Mouse (Mus musculus) liver, embryonic 14.5 days (tissue): ENCODE results near the gene Txlng. TPM values are rescaled to one million over a fixed set of nuclear protein-coding genes. Genes with fewer than 3 reads are reported as not detected.

Experiments
- ATAC-seq: fragments of 200-750 bp; cut with Nextera tagmentation; 2 replicates; pipeline ENCODE4 v1.8.0; 2017; ENCODE audit warnings: moderate number of reproducible peaks, mild to moderate bottlenecking, moderate library complexity; ENCODE audit not compliant: insufficient read depth
- DNase-seq, 3 experiments: peaks; one replicate each; pipeline ENCODE4 v3.0.0-alpha.2; 2012 to 2013; ENCODE audit warnings: low read depth in 3 of 3, low spot score in 3 of 3
- H3K27ac ChIP-seq: fragments of 300-500 bp; sonication (generic); 2 replicates; pipeline ENCODE4 v1.5.1; 2014; ENCODE audit warnings: moderate library complexity, mild to moderate bottlenecking, control low read depth, inconsistent platforms
- H3K27me3 ChIP-seq: fragments of 300-500 bp; sonication (generic); 2 replicates; pipeline ENCODE4 v1.6.1; 2014; ENCODE audit warnings: mild to moderate bottlenecking, low read length, moderate library complexity; ENCODE audit not compliant: control insufficient read depth, insufficient read depth
- H3K36me3 ChIP-seq: fragments of 300-500 bp; sonication (generic); replicated peaks from 2 replicates; pipeline ENCODE4 v1.6.1; 2014; ENCODE audit warnings: low read depth; ENCODE audit not compliant: control insufficient read depth, insufficient read depth
- H3K4me1 ChIP-seq, 2 experiments: fragments of 200-500 bp in 1 of 2; fragments of 300-500 bp in 1 of 2; sonication (generic) in 1 of 2; replicated peaks; 2 replicates each; pipeline ENCODE4 v1.6.1; 2012 to 2014; ENCODE audit warnings: antibody characterized with exemption in 1 of 2, inconsistent platforms in 1 of 2, low read length in 1 of 2; ENCODE audit not compliant: control insufficient read depth in 2 of 2, insufficient read depth in 2 of 2
- H3K4me2 ChIP-seq: fragments of 300-500 bp; sonication (generic); 2 replicates; pipeline ENCODE4 v1.6.1; 2014; ENCODE audit warnings: low read depth, mild to moderate bottlenecking, control low read depth, moderate library complexity
- H3K4me3 ChIP-seq, 2 experiments: fragments of 200-500 bp in 1 of 2; fragments of 300-500 bp in 1 of 2; sonication (generic) in 1 of 2; 2 replicates each; pipeline ENCODE4 v1.5.1; 2012 to 2014; ENCODE audit warnings: low read depth in 2 of 2, low read length in 2 of 2, mild to moderate bottlenecking in 2 of 2, control low read depth in 1 of 2, inconsistent platforms in 1 of 2, moderate library complexity in 1 of 2; ENCODE audit not compliant: insufficient read depth in 1 of 2
- H3K9ac ChIP-seq: fragments of 300-500 bp; sonication (generic); replicated peaks from 2 replicates; pipeline ENCODE4 v1.6.1; 2014; ENCODE audit warnings: mild to moderate bottlenecking, control low read depth, moderate library complexity
- H3K9me3 ChIP-seq: fragments of 300-500 bp; sonication (generic); 2 replicates; pipeline ENCODE4 v1.6.1; 2016; ENCODE audit warnings: low read length, mixed read lengths; ENCODE audit not compliant: control insufficient read depth
- CTCF ChIP-seq: IDR thresholded peaks from 2 replicates; pipeline ENCODE4 v1.5.1; 2016; ENCODE audit warnings: antibody characterized with exemption, low read depth, control low read depth
- EP300 ChIP-seq: IDR thresholded peaks from 2 replicates; pipeline ENCODE4 v1.6.1; 2016; ENCODE audit warnings: antibody characterized with exemption, low read depth
- WGBS: fragments of 180-500 bp; shearing (Covaris S2); extraction: QIAGEN DNeasy Blood & Tissue Kit; methylation state at CpG from one replicate; pipeline ENCODE4 v1.1.7; 2014; ENCODE audit not compliant: insufficient replicate concordance; 5-methylcytosine and 5-hydroxymethylcytosine counted together
- polyA plus RNA-seq, 2 experiments: library from polyadenylated mRNA; depleted of rRNA in 1 of 2; stranded (reverse) in 1 of 2; unstranded in 1 of 2; fragments of >200 nt; fragmentation: Nextera tagmentation in 1 of 2; extraction: Ambion mirVana in 1 of 2; gene quantifications; 2 replicates each; pipeline versions ENCODE4 v1.2.1 to v1.2.3; 2012 to 2014

The Txlng gene
- polyA plus RNA-seq, 2 experiments: 5.4 to 6.2 TPM

- Histone ChIP-seq H3K27ac (no peak overlapping the region), H3K4me1 (no peaks in the 10 kb centered on the region), H3K4me2 (no peak overlapping the region), H3K27me3 (no peaks in the 10 kb centered on the region), H3K4me3 (no peak overlapping the region), H3K9ac (no peak overlapping the region), H3K9me3 (no peaks in the 10 kb centered on the region), H3K36me3 (no peaks in the 10 kb centered on the region)
- ATAC-seq: no peak
- TF ChIP-seq EP300 (no peak), CTCF (no peak)
- no peak for DNase-seq
- 60% methylated on average over 1 of the region's 1 CpGs for WGBS
These were observed 19.4 kb upstream of the Txlng start for GRCm38 (mm10) chrX:162848682-162849081.

GRCm38 (mm10) chrX:162845531-162845930 lies 16.3 kb upstream of the Txlng start:
- Histone ChIP-seq H3K9me3 (no peaks in the 10 kb centered on the region), H3K9ac (no peak overlapping the region), H3K4me2 (no peak overlapping the region), H3K4me1 (no peaks in the 10 kb centered on the region), H3K4me3 (no peak overlapping the region), H3K27ac (no peak overlapping the region), H3K27me3 (no peaks in the 10 kb centered on the region), H3K36me3 (no peaks in the 10 kb centered on the region)
- ATAC-seq (no peak), DNase-seq (no peak)
- WGBS: 58% methylated on average over 3 of the region's 3 CpGs
- TF ChIP-seq EP300 (no peak), CTCF (no peak)

GRCm38 (mm10) chrX:162844447-162845100 lies 15.3 kb upstream of the Txlng start:
- TF ChIP-seq CTCF: peak; percentile 51
- no peak for TF ChIP-seq EP300
- Histone ChIP-seq H3K27me3 (no peaks in the 10 kb centered on the region), H3K4me3 (no peak overlapping the region), H3K36me3 (no peaks in the 10 kb centered on the region), H3K9ac (no peak overlapping the region), H3K9me3 (no peaks in the 10 kb centered on the region), H3K4me2 (no peak overlapping the region), H3K4me1 (no peaks in the 10 kb centered on the region), H3K27ac (no peak overlapping the region)
- 58% methylated on average over 8 of the region's 8 CpGs for WGBS
- ATAC-seq (no peak), DNase-seq (no peak)

GRCm38 (mm10) chrX:162832101-162832500 lies 2.8 kb upstream of the Txlng start:
- H3K4me3 ChIP-seq: no peak overlapping the region
- no peak overlapping the region for H3K27ac ChIP-seq
- H3K4me1 ChIP-seq: peaks cover 0 to 3% of the 10 kb centered on the region in 2 experiments; a peak in 2 of 4 replicates
- no peak for DNase-seq
- H3K9ac ChIP-seq: no peak overlapping the region
- H3K4me2 ChIP-seq: no peak overlapping the region
- no peak for ATAC-seq
- H3K36me3 ChIP-seq: no peaks in the 10 kb centered on the region
- no peaks in the 10 kb centered on the region for H3K9me3 ChIP-seq
- 60% methylated on average over 3 of the region's 3 CpGs for WGBS
- TF ChIP-seq EP300 (no peak), CTCF (no peak)
- no peaks in the 10 kb centered on the region for H3K27me3 ChIP-seq

GRCm38 (mm10) chrX:162831542-162831941 lies 2.3 kb upstream of the Txlng start:
- H3K27me3 ChIP-seq: no peaks in the 10 kb centered on the region
- ATAC-seq (no peak), DNase-seq (no peak)
- H3K4me2 ChIP-seq: no peak overlapping the region
- no peak overlapping the region for H3K27ac ChIP-seq
- H3K36me3 ChIP-seq: no peaks in the 10 kb centered on the region
- WGBS: 20% methylated on average over 1 of the region's 1 CpGs
- no peak overlapping the region for H3K9ac ChIP-seq
- no peak overlapping the region for H3K4me3 ChIP-seq
- peaks cover 0 to 3% of the 10 kb centered on the region in 2 experiments; a peak in 2 of 4 replicates for H3K4me1 ChIP-seq
- TF ChIP-seq EP300 (peak; percentile 47; the same call in 1 of the 2 replicates), CTCF (no peak)
- H3K9me3 ChIP-seq: no peaks in the 10 kb centered on the region
